Mouse (Mus musculus): ENCODE results near the gene Synm.

Synm gene

DNA sequence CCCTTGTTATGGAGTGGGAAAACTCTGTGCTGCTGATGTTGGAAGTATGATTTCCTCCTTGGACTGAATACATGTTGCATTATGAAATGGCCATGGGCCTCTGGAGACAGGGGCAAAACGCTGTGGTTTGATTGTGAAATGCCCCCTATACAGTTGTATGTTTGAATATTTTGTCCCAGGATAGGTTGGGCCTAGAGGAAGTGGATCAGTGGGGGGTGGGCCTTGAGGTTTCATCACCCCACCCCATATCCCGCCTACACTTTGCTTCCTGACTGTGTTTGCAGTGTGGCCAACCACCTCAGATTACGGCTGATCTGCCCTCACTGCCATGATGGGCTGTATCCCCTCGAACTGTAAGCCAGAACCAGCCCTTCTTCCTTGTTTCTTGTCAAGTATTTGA, 31.3 kb downstream of the Synm start:
- Histone ChIP-seq H3K27me3 (ENCODE audit: control insufficient read depth, insufficient read depth, low read length, poor library complexity, severe bottlenecking) (no peaks in the 10 kb centered on the region), H3K36me3 (ENCODE audit: control insufficient read depth, insufficient read depth, low read length, poor library complexity, severe bottlenecking) (no peaks in the 10 kb centered on the region)
- DNase-seq (ENCODE audit: low read depth, low spot score) = no peak

DNA sequence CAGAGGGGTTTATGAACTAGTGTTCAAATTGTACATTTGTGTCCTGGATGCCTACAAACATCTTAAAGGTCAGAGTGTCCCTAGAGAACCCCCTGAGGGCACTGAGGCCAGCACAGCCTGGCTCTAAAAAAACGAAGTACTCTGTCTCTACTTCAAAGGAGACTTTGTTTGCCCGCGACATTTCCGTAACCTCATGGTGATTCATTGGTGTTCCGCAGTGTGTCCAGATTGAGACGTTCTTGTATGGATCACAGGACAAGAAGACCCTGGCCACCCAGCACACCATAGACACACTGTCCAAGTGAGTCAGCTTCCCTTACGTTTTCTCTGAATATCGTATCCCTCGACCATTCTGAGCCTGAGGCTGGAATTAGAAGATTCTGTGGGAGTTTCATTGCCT, 34.5 kb downstream of the Synm start:
- no peaks in the 10 kb centered on the region for H3K36me3 ChIP-seq (ENCODE audit: control insufficient read depth, insufficient read depth, low read length, poor library complexity, severe bottlenecking)
- no peaks in the 10 kb centered on the region for H3K27me3 ChIP-seq (ENCODE audit: control insufficient read depth, insufficient read depth, low read length, poor library complexity, severe bottlenecking)
- DNase-seq (ENCODE audit: low read depth, low spot score) = no peak

DNA sequence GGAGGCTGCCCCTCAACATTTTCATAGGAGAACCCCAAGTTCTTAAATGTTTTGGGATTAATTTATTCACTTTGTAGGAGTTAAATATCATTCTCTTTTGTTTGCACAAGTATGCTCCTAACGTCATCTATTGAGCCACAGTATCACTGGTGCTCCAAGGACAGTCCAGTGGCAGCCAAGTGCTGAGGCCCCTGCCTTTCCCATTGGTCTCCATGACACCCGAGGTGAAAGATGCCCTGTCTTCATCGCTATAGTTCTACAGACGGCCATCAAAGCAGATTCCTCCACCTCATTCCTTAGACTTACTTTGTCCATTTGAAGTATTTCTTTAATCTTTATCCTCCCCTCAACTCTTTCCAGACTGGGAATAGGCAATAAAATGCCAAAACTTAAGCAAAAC, 35.0 kb downstream of the Synm start:
- no peak for DNase-seq (ENCODE audit: low read depth, low spot score)
- no peaks in the 10 kb centered on the region for H3K36me3 ChIP-seq (ENCODE audit: control insufficient read depth, insufficient read depth, low read length, poor library complexity, severe bottlenecking)
- no peaks in the 10 kb centered on the region for H3K27me3 ChIP-seq (ENCODE audit: control insufficient read depth, insufficient read depth, low read length, poor library complexity, severe bottlenecking)

DNA sequence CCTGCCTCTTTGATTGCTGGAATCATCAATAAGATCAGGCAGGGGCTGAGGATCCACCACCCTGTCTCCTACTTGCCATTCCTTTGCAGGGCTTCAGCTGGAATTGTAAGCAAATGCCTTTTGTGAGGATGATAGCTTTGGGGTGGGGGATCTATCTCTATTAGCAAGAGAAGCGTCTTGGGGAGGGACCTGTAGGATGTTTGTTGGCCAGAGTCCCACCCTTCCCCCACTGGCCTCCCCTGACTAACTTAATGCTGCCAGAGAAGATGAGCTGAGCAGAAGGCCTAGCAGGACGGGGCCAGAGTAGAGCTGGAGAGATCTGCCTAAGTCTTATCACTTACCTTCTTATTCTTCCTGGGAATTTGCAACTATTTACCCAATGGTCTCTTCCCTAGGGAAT, 37.4 kb downstream of the Synm start:
- no peak for DNase-seq (ENCODE audit: low read depth, low spot score)
- Histone ChIP-seq H3K27me3 (ENCODE audit: control insufficient read depth, insufficient read depth, low read length, poor library complexity, severe bottlenecking) (no peaks in the 10 kb centered on the region), H3K36me3 (ENCODE audit: control insufficient read depth, insufficient read depth, low read length, poor library complexity, severe bottlenecking) (no peaks in the 10 kb centered on the region)

DNA sequence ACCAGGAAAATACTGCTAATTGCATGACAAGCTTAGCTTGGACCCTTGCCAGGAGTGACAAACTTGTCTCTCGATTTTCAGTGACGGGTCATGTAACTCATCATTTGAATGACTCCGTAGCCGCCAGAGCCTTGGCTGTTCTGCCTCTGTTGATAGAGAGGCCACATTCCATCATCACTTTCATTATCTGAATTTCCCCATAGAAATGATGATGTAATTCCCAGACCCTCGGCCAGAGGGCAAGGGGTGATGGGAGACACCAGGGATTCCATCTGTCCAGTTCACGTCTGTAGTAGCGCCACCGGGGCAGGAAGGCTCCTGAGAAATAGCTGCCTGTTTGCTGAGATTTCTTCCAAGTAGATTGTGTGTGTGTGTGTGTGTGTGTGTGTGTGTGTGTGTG, 40.7 kb downstream of the Synm start:
- no peak for DNase-seq (ENCODE audit: low read depth, low spot score)
- Histone ChIP-seq H3K27me3 (ENCODE audit: control insufficient read depth, insufficient read depth, low read length, poor library complexity, severe bottlenecking) (no peaks in the 10 kb centered on the region), H3K36me3 (ENCODE audit: control insufficient read depth, insufficient read depth, low read length, poor library complexity, severe bottlenecking) (no peaks in the 10 kb centered on the region)

DNA sequence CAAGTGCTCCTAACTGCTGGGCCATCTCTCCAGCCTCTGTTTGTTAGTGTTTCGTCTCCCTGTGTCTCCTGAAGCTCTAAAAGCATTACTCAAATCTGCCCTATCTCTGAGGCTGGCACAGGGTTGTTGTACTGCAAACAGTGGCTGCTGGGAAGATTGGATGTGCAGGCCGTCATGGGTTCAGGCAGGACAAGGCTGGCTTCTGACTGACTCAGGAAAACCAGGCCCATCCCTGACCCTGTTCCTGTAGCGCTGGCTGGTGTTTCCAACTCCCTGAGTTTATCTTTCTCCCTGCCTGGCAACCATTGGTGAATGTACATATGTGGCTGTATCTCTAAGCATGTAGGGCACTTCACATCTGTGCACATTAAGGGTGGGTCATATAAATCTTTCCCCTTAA, 42.0 kb downstream of the Synm start:
- DNase-seq (ENCODE audit: low read depth, low spot score) = no peak

DNA sequence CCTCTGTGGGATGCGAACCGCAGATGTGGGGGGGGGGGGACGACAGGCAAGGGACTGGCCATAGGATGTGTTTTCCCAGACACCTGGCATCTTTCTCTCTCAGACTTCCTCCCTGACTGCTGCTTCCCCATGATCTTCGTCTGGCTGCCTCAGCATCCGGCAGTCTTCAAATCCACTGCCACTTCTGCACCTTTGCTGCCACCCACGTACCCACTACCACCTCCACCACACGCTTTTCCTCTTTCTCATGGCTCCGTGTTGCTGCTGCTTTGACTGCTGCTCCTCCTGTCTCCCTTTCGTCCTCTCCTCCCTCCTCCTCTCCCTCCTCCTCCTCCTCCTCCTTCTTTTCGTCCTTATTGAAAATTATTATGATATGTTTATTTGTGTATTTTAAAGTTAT, 42.6 kb downstream of the Synm start:
- DNase-seq (ENCODE audit: low read depth, low spot score) = no peak
- Histone ChIP-seq H3K36me3 (ENCODE audit: control insufficient read depth, insufficient read depth, low read length, poor library complexity, severe bottlenecking) (no peaks in the 10 kb centered on the region), H3K27me3 (ENCODE audit: control insufficient read depth, insufficient read depth, low read length, poor library complexity, severe bottlenecking) (no peaks in the 10 kb centered on the region)

More for the DNA sequence above, 42.0 kb downstream of the Synm start:
- H3K36me3 ChIP-seq (ENCODE audit: control insufficient read depth, insufficient read depth, low read length, poor library complexity, severe bottlenecking) = no peaks in the 10 kb centered on the region
- no peaks in the 10 kb centered on the region for H3K27me3 ChIP-seq (ENCODE audit: control insufficient read depth, insufficient read depth, low read length, poor library complexity, severe bottlenecking)

DNA sequence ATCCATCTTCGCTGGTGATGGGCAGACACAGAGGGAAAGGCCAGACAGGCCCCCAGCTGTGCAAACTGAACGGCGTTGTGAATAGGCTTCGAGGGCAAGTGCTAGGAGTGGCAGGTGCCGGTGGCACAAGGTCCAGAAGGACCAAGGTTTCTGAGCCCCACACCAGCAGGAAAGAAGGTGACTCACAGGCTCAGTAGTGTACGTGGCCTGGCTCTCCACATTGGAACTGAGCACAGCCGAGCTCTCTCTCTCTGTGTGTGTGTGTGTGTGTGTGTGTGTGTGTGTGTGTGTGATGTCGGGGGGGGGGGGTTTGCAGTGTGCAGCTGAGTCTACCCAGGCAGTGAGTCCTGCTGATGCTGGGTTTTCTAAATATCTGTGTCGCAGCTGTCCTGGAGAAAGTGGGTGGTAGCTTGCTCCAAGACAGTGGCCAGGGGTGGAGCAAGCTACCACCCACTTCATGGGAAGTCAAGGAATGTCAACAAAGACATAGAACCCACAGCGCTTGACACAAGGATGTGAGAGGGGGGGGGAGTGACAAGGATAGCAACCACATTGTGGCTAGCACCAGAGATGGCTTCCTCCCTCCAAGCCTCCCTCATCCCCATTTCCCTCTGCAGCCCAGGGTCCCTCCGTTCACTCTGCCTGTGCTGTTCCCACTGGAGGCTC, 43.2 kb downstream of the Synm start:
- Histone ChIP-seq H3K27me3 (ENCODE audit: control insufficient read depth, insufficient read depth, low read length, poor library complexity, severe bottlenecking) (no peaks in the 10 kb centered on the region), H3K36me3 (ENCODE audit: control insufficient read depth, insufficient read depth, low read length, poor library complexity, severe bottlenecking) (no peaks in the 10 kb centered on the region)
- no peak for DNase-seq (ENCODE audit: low read depth, low spot score)

DNA sequence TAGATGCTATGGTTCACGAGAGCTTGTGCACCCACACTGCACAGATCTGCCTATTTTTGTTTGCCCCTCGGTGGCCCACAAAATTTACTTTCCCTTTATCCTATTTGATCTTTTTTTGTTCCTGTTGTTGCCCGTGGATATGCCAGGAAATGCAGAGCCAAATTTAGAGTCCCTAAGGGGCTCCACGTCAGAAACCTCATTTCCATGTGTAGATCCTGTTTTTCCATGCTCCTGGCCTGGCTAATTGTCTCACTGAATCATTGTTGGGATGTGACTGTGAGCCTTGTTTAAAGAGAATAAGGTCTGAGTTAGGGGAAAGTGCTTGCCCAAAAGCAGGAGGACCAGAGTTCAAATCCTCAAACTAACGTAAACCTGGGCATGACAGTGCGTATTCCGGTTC, 44.4 kb downstream of the Synm start:
- no peaks in the 10 kb centered on the region for H3K36me3 ChIP-seq (ENCODE audit: control insufficient read depth, insufficient read depth, low read length, poor library complexity, severe bottlenecking)
- H3K27me3 ChIP-seq (ENCODE audit: control insufficient read depth, insufficient read depth, low read length, poor library complexity, severe bottlenecking) = no peaks in the 10 kb centered on the region
- DNase-seq (ENCODE audit: low read depth, low spot score) = no peak

DNA sequence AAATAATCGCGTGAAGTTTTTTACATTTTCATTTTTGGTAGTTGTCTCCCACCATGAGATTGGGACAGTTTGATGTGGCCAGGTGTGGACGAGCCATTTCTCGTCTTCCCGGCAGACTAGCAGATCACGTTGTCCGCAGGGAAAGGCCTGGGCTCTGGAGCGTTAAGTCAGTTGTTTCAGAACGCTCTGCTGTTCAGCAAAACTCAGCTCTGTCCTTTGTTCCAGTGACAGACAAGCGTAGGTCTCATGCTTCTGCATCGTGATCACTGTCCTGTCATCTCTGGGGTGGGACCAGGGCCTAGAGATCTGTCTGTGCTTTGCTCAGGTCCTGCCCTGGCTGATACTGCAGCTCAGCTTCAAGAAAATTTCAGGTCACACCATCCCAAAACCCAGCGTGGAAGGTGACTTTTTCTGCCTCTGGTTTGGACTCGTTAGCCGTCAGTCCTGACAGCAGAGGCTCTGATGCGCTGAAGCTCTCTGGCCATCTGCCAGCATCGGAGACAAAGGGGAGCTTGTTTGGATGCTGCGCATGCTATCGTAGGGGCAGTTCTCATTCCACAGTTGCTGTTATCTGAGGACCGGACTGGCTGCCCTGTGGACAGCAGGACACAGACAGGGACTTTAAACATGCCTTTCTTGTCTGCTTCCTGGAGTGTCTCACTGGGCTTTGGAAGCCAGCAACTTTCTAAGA, 45.6 kb downstream of the Synm start:
- Histone ChIP-seq H3K27me3 (ENCODE audit: control insufficient read depth, insufficient read depth, low read length, poor library complexity, severe bottlenecking) (no peaks in the 10 kb centered on the region), H3K36me3 (ENCODE audit: control insufficient read depth, insufficient read depth, low read length, poor library complexity, severe bottlenecking) (no peaks in the 10 kb centered on the region)
- no peak for DNase-seq (ENCODE audit: low read depth, low spot score)

DNA sequence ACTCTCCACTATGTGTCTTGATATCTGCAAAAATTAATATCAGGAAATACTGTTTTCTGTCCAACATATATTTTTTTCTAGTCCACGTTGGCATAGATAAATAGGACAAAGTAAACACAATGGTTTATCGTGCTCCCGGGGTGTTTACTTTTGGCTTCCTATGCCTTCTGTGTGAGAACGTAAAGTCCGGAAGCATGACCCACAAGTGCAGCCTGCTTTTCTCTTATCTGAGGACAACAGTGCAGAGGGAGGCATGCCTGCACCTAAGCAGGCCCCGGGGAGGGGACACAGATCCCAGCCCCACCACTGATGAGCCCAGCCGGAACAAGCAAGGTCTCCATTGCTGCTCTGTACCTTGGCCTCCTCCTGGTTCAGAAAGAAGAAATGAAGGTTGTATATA, 49.3 kb downstream of the Synm start:
- Histone ChIP-seq H3K36me3 (ENCODE audit: control insufficient read depth, insufficient read depth, low read length, poor library complexity, severe bottlenecking) (no peaks in the 10 kb centered on the region), H3K27me3 (ENCODE audit: control insufficient read depth, insufficient read depth, low read length, poor library complexity, severe bottlenecking) (no peaks in the 10 kb centered on the region)
- DNase-seq (ENCODE audit: low read depth, low spot score) = no peak

DNA sequence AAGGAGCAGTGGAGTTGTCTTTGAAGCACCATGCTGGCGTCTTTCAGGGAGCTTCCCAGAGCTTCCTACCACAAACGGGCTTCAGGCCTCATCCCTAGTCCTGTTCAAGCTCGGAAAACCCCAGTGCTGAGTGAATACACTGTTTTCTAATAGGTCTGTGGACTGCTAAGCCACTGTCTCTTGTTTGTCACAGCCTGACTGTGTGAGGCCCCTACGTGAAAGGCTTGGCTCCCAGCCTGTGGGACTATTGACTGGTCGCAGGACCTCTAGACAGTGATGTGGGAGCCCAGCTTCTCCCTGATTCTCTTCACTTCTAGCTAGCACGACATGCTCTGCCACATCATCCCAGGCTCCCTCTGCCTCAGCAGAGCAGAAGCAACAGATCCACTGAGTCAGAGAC, 51.4 kb downstream of the Synm start:
- no peaks in the 10 kb centered on the region for H3K27me3 ChIP-seq (ENCODE audit: control insufficient read depth, insufficient read depth, low read length, poor library complexity, severe bottlenecking)
- H3K36me3 ChIP-seq (ENCODE audit: control insufficient read depth, insufficient read depth, low read length, poor library complexity, severe bottlenecking) = no peaks in the 10 kb centered on the region
- no peak for DNase-seq (ENCODE audit: low read depth, low spot score)

DNA sequence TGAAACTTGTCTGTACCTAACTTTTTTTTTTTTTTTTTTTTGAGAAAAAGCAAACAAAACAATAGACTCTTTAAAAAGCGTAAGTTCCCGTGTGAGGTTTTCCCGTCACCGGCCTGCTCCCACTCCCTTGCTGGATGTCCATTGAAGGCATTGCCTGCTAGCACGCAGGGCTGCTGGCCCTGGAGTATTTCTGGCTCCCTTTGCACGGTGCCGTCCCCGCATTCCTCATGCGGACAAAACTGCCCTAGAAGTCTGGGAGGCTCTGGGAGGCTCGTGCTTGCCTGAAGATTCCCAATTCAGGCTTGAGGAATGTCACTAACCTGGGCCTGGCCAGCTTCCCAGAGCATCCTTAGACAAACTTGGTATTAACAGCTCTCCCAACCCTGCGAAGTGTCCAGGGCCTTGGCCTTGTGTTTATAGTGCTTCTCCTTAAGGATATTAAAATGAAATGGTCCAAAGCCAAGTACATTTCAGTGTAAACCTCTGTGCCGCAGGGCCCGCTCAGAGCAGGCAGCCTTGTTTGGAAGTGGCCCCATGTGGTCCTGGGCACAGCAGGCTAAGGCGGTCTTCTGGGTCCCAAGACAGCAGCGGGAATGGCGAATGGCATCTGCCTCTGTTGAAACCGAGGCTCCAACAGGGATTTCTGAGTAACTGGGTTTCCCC, 58.2 kb downstream of the Synm start:
- Histone ChIP-seq H3K36me3 (ENCODE audit: control insufficient read depth, insufficient read depth, low read length, poor library complexity, severe bottlenecking) (no peaks in the 10 kb centered on the region), H3K27me3 (ENCODE audit: control insufficient read depth, insufficient read depth, low read length, poor library complexity, severe bottlenecking) (no peaks in the 10 kb centered on the region)
- no peak for DNase-seq (ENCODE audit: low read depth, low spot score)

DNA sequence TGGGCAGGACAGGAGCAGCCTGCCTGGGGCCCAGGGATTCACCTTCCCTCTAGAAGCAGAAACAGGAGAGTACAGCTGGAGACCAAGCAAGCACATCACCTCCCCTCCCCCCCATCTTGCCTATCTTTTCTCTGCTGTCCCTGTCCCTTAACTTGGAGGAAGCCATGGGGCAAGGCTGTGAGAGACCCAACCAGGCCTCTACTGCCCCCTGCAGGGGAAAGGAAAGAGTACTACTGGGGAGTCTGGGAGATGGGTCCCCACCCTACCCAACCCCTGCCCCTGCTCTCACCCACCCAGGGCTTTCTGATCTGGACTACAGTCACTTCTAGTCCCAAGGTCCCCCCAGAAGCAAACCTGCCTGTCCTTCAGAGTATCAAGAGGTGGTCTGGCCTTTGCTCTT, 58.7 kb downstream of the Synm start:
- Histone ChIP-seq H3K27me3 (ENCODE audit: control insufficient read depth, insufficient read depth, low read length, poor library complexity, severe bottlenecking) (no peaks in the 10 kb centered on the region), H3K36me3 (ENCODE audit: control insufficient read depth, insufficient read depth, low read length, poor library complexity, severe bottlenecking) (no peaks in the 10 kb centered on the region)
- peak; percentile 26 for DNase-seq (ENCODE audit: low read depth, low spot score)

DNA sequence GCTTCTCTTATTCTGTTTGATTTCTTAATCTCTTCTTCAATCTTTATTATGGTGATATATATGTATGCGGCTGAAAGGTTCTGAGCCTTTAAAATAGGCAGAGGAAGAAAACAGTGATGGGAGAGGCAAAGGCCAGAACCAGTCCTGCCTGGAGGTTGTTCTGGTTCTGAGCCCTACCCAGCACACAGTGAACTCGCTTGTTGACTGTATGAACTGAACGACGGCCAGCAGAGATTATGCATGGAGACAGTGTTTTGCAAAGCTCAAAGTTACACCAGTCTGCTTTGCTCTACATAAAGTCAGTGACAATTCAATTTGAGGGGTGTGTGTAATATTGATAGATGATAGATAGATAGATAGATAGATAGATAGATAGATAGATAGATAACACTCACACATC, 60.2 kb downstream of the Synm start:
- no peaks in the 10 kb centered on the region for H3K36me3 ChIP-seq (ENCODE audit: control insufficient read depth, insufficient read depth, low read length, poor library complexity, severe bottlenecking)
- DNase-seq (ENCODE audit: low read depth, low spot score) = no peak
- H3K27me3 ChIP-seq (ENCODE audit: control insufficient read depth, insufficient read depth, low read length, poor library complexity, severe bottlenecking) = no peaks in the 10 kb centered on the region

Data from splenic B cell, adult 2 months (primary cell).